Mouse (Mus musculus) embryonic fibroblast, embryonic 13.5 days (primary cell): ENCODE measurements around the gene Pck2.

Experiments used
- CTCF ChIP-seq: IDR thresholded peaks from 2 replicates; pipeline ENCODE4 v1.5.1; 2011; ENCODE audit warnings: mild to moderate bottlenecking, control low read depth, low read length, moderate library complexity, borderline replicate concordance; ENCODE audit not compliant: insufficient read depth
- POLR2A ChIP-seq: IDR thresholded peaks from 2 replicates; pipeline ENCODE4 v1.6.1; 2011; ENCODE audit warnings: low read depth, mild to moderate bottlenecking, control low read depth, low read length, moderate library complexity

- TF ChIP-seq POLR2A = no peak
- peak; percentile 64 for TF ChIP-seq CTCF
These were observed 16.9 kb downstream of the Pck2 start for GRCm38 (mm10) chr14:55557003-55557402.
